Mouse (Mus musculus) spleen, postnatal 36 days (tissue): ENCODE measurements around the gene Dync1li1.
A peak's percentile ranks its signal among the peaks of the same experiment; 100 is the strongest.
"Not testable (repeated sequence)": the region's sequence is repeated elsewhere in the genome, so short reads cannot be mapped to it uniquely, and the experiment has no call there.

ENCODE experiments used
- DNase-seq, 2 experiments: peaks; one replicate each; pipeline ENCODE4 v3.0.0; 2022; ENCODE audit warnings: low spot score in 2 of 2, mixed read lengths in 1 of 2

Dync1li1 gene

GRCm38 (mm10) chr9:114688252-114688952 is at the start of gene Dync1li1:
Gene Dync1li1, plus strand, starts transcription at chr9:114688790.
- peak; percentile 95 to 96 for DNase-seq

GRCm38 (mm10) chr9:114639186-114639748 is 49.3 kb upstream of the Dync1li1 start:
- DNase-seq, result peak in 1 of 2 experiments; percentile 1

- peak; percentile 98 for DNase-seq
These were observed 48.5 kb upstream of the Dync1li1 start, which contains the start of gene Cnot10 for GRCm38 (mm10) chr9:114639839-114640646. Gene Cnot10, minus strand, starts transcription at chr9:114640184.

- DNase-seq, result no peak
These were observed 41.8 kb upstream of the Dync1li1 start for GRCm38 (mm10) chr9:114646556-114647505.

- no peak for DNase-seq
These were observed 40.8 kb upstream of the Dync1li1 start for GRCm38 (mm10) chr9:114647506-114648432.

- DNase-seq, result not testable (repeated sequence)
These were observed 40.1 kb upstream of the Dync1li1 start for GRCm38 (mm10) chr9:114648472-114648871.

GRCm38 (mm10) chr9:114649371-114649770 is 39.2 kb upstream of the Dync1li1 start:
- no peak for DNase-seq

GRCm38 (mm10) chr9:114650938-114651634 is 37.5 kb upstream of the Dync1li1 start:
- DNase-seq, result peak in 1 of 2 experiments; percentile 15

- no peak for DNase-seq
These were observed 33.2 kb upstream of the Dync1li1 start for GRCm38 (mm10) chr9:114655356-114655755.

GRCm38 (mm10) chr9:114656701-114657100 is 31.9 kb upstream of the Dync1li1 start:
- no peak for DNase-seq

GRCm38 (mm10) chr9:114660506-114660905 is 28.1 kb upstream of the Dync1li1 start:
- DNase-seq, result no peak

- no peak for DNase-seq
These were observed 27.6 kb upstream of the Dync1li1 start for GRCm38 (mm10) chr9:114660983-114661382.

GRCm38 (mm10) chr9:114661991-114662390 is 26.6 kb upstream of the Dync1li1 start:
- DNase-seq, result no peak

GRCm38 (mm10) chr9:114663782-114664181 is 24.8 kb upstream of the Dync1li1 start:
- DNase-seq, result no peak

- DNase-seq, result no peak
These were observed 21.7 kb upstream of the Dync1li1 start for GRCm38 (mm10) chr9:114666858-114667257.

- no peak for DNase-seq
These were observed 20.5 kb upstream of the Dync1li1 start for GRCm38 (mm10) chr9:114668047-114668446.

- no peak for DNase-seq
These were observed 19.6 kb upstream of the Dync1li1 start for GRCm38 (mm10) chr9:114669011-114669410.

GRCm38 (mm10) chr9:114671946-114672345 is 16.6 kb upstream of the Dync1li1 start:
- DNase-seq, result no peak

- DNase-seq, result no peak
These were observed 15.7 kb upstream of the Dync1li1 start for GRCm38 (mm10) chr9:114672703-114673561.
